In the genomic region with DNA sequence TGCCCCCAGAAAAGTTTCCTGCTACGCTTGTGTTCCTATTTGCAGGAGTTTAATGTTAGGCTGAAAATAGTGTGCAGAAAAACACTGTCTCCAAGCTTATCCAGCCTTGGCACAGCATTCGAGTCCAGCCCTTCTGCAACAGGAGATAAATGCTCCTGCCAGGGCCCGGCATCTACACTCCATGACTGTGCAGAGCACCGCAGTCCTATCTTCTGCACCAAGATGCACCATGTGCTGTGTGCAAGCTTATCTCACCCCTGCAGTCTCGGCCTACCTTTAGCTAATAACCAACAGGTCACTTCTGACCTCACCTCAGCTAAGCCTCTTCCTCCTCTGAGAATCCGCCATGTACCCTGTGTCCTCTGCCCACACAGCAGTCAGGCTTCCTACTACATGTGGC, we compare ENCODE assay signal across 15 mouse cellular contexts. TPM values are rescaled to one million over a fixed set of nuclear protein-coding genes. Genes with fewer than 3 reads are reported as not detected.
A peak's percentile ranks its signal among the peaks of the same experiment; 100 is the strongest.
DNase-seq lines count a peak whose midpoint lies in the region; ATAC-seq and TF ChIP-seq lines count a peak whose summit lies in the region.
"Had no signal": no experiment of that assay in that cellular context is flagged by ENCODE, and none has a peak within 500 bp of the region (broad histone marks: within the 10 kb centered on the region; RNA-seq: fewer than 3 reads in every experiment).

No protein-coding gene starts in this region.

- peaks cover 16% of the 10 kb centered on the region for H3K36me3 ChIP-seq in heart, embryonic 11.5 days (ENCODE audit: control insufficient read depth, insufficient read depth, low read length)
- no peaks in the 10 kb centered on the region for H3K36me3 ChIP-seq in heart, adult 2 months (ENCODE audit: control insufficient read depth, insufficient read depth, low read length)
- H3K36me3 ChIP-seq in intestine, embryonic 16.5 days (ENCODE audit: control insufficient read depth, insufficient read depth, low read length), result peaks cover 7% of the 10 kb centered on the region
- H3K36me3 ChIP-seq in hindbrain, embryonic 16.5 days (ENCODE audit: control insufficient read depth, insufficient read depth, low read length), result peaks cover 23% of the 10 kb centered on the region
- H3K36me3 ChIP-seq in midbrain, embryonic 15.5 days (replicated peaks), result peaks cover 20% of the 10 kb centered on the region; the same call in 1 of the 2 replicates

- TF ChIP-seq POLR2A in heart, adult 2 months (IDR thresholded peaks at IDR 0.05; ENCODE audit: insufficient read depth, low read depth, low read length), result no peak

- intact Hi-C loops in heart, adult 2 months (cut with DNase I), result no loop called here

- peak overlapping the region; percentile 93 for H3K27ac ChIP-seq in heart, embryonic 11.5 days (ENCODE audit: low read depth, low read length)
- no peak overlapping the region; the same call in 1 of the 2 replicates for H3K27ac ChIP-seq in heart, adult 2 months
- H3K27ac ChIP-seq in intestine, embryonic 16.5 days (ENCODE audit: low read length), result no peak overlapping the region
- H3K27ac ChIP-seq in hindbrain, embryonic 16.5 days (ENCODE audit: low read depth, low read length), result no peak overlapping the region
- H3K27ac ChIP-seq in midbrain, embryonic 15.5 days, result no peak overlapping the region

- no peak for TF ChIP-seq CTCF in heart, adult 2 months (IDR thresholded peaks at IDR 0.05)

- no peak overlapping the region for H3K4me3 ChIP-seq in heart, embryonic 11.5 days (ENCODE audit: low read depth, low read length)
- no peak overlapping the region for H3K4me3 ChIP-seq in heart, adult 2 months
- no peak overlapping the region for H3K4me3 ChIP-seq in intestine, embryonic 16.5 days (ENCODE audit: low read length)
- no peak overlapping the region for H3K4me3 ChIP-seq in hindbrain, embryonic 16.5 days (ENCODE audit: low read length)
- H3K4me3 ChIP-seq in midbrain, embryonic 15.5 days, result no peak overlapping the region
- H3K4me3 ChIP-seq: layer of hippocampus, adult 2 months; myocyte had no signal

- H3K9ac ChIP-seq in heart, embryonic 11.5 days (ENCODE audit: low read depth, low read length), result no peak overlapping the region
- no peak overlapping the region for H3K9ac ChIP-seq in heart, adult 2 months (ENCODE audit: low read depth, low read length)
- no peak overlapping the region for H3K9ac ChIP-seq in intestine, embryonic 16.5 days (ENCODE audit: low read depth, low read length)
- no peak overlapping the region for H3K9ac ChIP-seq in hindbrain, embryonic 16.5 days (ENCODE audit: low read depth, low read length)
- no peak overlapping the region for H3K9ac ChIP-seq in midbrain, embryonic 15.5 days

- H3K79me2 ChIP-seq in heart, adult 2 months (replicated peaks; ENCODE audit: control insufficient read depth, insufficient read depth, low read length), result no peaks in the 10 kb centered on the region

- peaks cover 10% of the 10 kb centered on the region for H3K4me1 ChIP-seq in heart, embryonic 11.5 days (ENCODE audit: control insufficient read depth, insufficient read depth, low read length)
- peaks cover 8% of the 10 kb centered on the region for H3K4me1 ChIP-seq in heart, adult 2 months (ENCODE audit: control insufficient read depth, insufficient read depth, low read length)
- peaks cover 13% of the 10 kb centered on the region for H3K4me1 ChIP-seq in intestine, embryonic 16.5 days (ENCODE audit: control insufficient read depth, insufficient read depth, low read length)
- no peaks in the 10 kb centered on the region for H3K4me1 ChIP-seq in hindbrain, embryonic 16.5 days (ENCODE audit: control insufficient read depth, insufficient read depth, low read depth, low read length)
- H3K4me1 ChIP-seq in midbrain, embryonic 15.5 days, result no peaks in the 10 kb centered on the region

- H3K4me2 ChIP-seq in heart, embryonic 11.5 days, result no peak overlapping the region
- no peak overlapping the region for H3K4me2 ChIP-seq in intestine, embryonic 16.5 days (ENCODE audit: low read depth, low read length)
- no peak overlapping the region for H3K4me2 ChIP-seq in hindbrain, embryonic 16.5 days (ENCODE audit: low read length)
- no peak overlapping the region for H3K4me2 ChIP-seq in midbrain, embryonic 15.5 days

- no peak for DNase-seq in heart, adult 2 months
- peak; percentile 88 for DNase-seq in MEL-GATA-1-ER (ENCODE audit: extremely low read depth, low read depth)
- no peak for DNase-seq in urinary bladder, adult 2 months (ENCODE audit: low spot score)
- DNase-seq: adrenal gland, postnatal 14 days; cerebellum, postnatal 10 days had no signal

- TF ChIP-seq EP300 in heart, adult 2 months (IDR thresholded peaks at IDR 0.05; ENCODE audit: insufficient read depth, low read depth, low read length), result no peak

- H3K9me3 ChIP-seq in heart, embryonic 11.5 days (replicated peaks; ENCODE audit: control insufficient read depth, low read length), result no peaks in the 10 kb centered on the region
- H3K9me3 ChIP-seq in intestine, embryonic 16.5 days (ENCODE audit: control insufficient read depth, low read length), result no peaks in the 10 kb centered on the region
- H3K9me3 ChIP-seq in hindbrain, embryonic 16.5 days (ENCODE audit: control insufficient read depth, low read length), result no peaks in the 10 kb centered on the region
- H3K9me3 ChIP-seq in midbrain, embryonic 15.5 days, result no peaks in the 10 kb centered on the region

- H3K27me3 ChIP-seq in heart, embryonic 11.5 days (ENCODE audit: control insufficient read depth, insufficient read depth, low read length), result no peaks in the 10 kb centered on the region
- no peaks in the 10 kb centered on the region for H3K27me3 ChIP-seq in heart, adult 2 months (ENCODE audit: control insufficient read depth, insufficient read depth, low read length)
- H3K27me3 ChIP-seq in intestine, embryonic 16.5 days (replicated peaks; ENCODE audit: control insufficient read depth, insufficient read depth, low read length), result no peaks in the 10 kb centered on the region
- H3K27me3 ChIP-seq in hindbrain, embryonic 16.5 days (replicated peaks; ENCODE audit: control insufficient read depth, insufficient read depth, low read length), result no peaks in the 10 kb centered on the region
- no peaks in the 10 kb centered on the region for H3K27me3 ChIP-seq in midbrain, embryonic 15.5 days (replicated peaks)
- H3K27me3 ChIP-seq: Patski had no signal

- peak; percentile 91 for ATAC-seq in heart, embryonic 11.5 days (replicated peaks; ENCODE audit: insufficient number of reproducible peaks, low FRiP score, low TSS enrichment)
- ATAC-seq in intestine, embryonic 16.5 days, result peak; percentile 68
- ATAC-seq in megakaryocyte-erythroid progenitor cell, adult 5-6 weeks (replicated peaks; ENCODE audit: low FRiP score, low TSS enrichment, poor library complexity, severe bottlenecking), result peak; percentile 92
- no peak for ATAC-seq in hindbrain, embryonic 16.5 days
- no peak for ATAC-seq in midbrain, embryonic 15.5 days (replicated peaks)
- ATAC-seq: Patski had no signal

- 82% methylated on average over 6 of the region's 6 CpGs for WGBS in heart, embryonic 11.5 days (ENCODE audit: insufficient replicate concordance)
- 73% methylated on average over 6 of the region's 6 CpGs for WGBS in heart, adult 2 months
- WGBS in intestine, embryonic 16.5 days, result 89% methylated on average over 6 of the region's 6 CpGs
- WGBS in hindbrain, embryonic 16.5 days, result 95% methylated on average over 6 of the region's 6 CpGs
- 96% methylated on average over 6 of the region's 6 CpGs for WGBS in midbrain, embryonic 15.5 days

RNA-seq across cellular contexts. Expression of gene Mpg, which starts 19.3 kb away (rescaled TPM):
- 22.0 and 22.5 TPM in 2 replicates for polyA plus RNA-seq in heart, embryonic 11.5 days (2014; fragmentation: Nextera tagmentation; extraction: Ambion mirVana)
- 1 to 10 TPM; 5.1 to 6.2 TPM for total RNA-seq in heart, adult 2 months (2021)
- polyA plus RNA-seq in heart, adult 2 months (2012; rRNA removed), result 5.2 and 6.0 TPM in 2 replicates
- 32.6 and 33.8 TPM in 2 replicates for polyA plus RNA-seq in intestine, embryonic 16.5 days (2015; fragmentation: Nextera tagmentation; extraction: Ambion mirVana)
- 11.1 and 18.5 TPM in 2 replicates for total RNA-seq in megakaryocyte-erythroid progenitor cell, adult 5-6 weeks (2014; fragmentation: Nextera tagmentation)
- total RNA-seq in megakaryocyte-erythroid progenitor cell, adult 5-6 weeks (2017), result 8.9 and 10.8 TPM in 2 replicates
- 12.8 and 14.6 TPM in 2 replicates for polyA plus RNA-seq in urinary bladder, adult 2 months (2012; rRNA removed)
- polyA plus RNA-seq in hindbrain, embryonic 16.5 days (2015; fragmentation: Nextera tagmentation; extraction: Ambion mirVana), result 34.7 and 35.0 TPM in 2 replicates
- polyA plus RNA-seq in midbrain, embryonic 15.5 days (2015; fragmentation: Nextera tagmentation; extraction: Ambion mirVana), result 41.2 and 44.1 TPM in 2 replicates

RNA-seq across cellular contexts. Expression of gene Nprl3, which starts 21.9 kb away (rescaled TPM):
- 26.1 and 34.6 TPM in 2 replicates for polyA plus RNA-seq in heart, embryonic 11.5 days (2014; fragmentation: Nextera tagmentation; extraction: Ambion mirVana)
- total RNA-seq in heart, adult 2 months (2021), result 10 to 100 TPM; 27.1 to 27.2 TPM
- 59.5 and 79.9 TPM in 2 replicates for polyA plus RNA-seq in heart, adult 2 months (2012; rRNA removed)
- 28.3 and 34.6 TPM in 2 replicates for polyA plus RNA-seq in intestine, embryonic 16.5 days (2015; fragmentation: Nextera tagmentation; extraction: Ambion mirVana)
- 45.7 and 65.0 TPM in 2 replicates for total RNA-seq in megakaryocyte-erythroid progenitor cell, adult 5-6 weeks (2014; fragmentation: Nextera tagmentation)
- 12.9 and 35.6 TPM in 2 replicates for total RNA-seq in megakaryocyte-erythroid progenitor cell, adult 5-6 weeks (2017)
- polyA plus RNA-seq in urinary bladder, adult 2 months (2012; rRNA removed), result 61.1 and 70.4 TPM in 2 replicates
- 42.6 and 43.9 TPM in 2 replicates for polyA plus RNA-seq in hindbrain, embryonic 16.5 days (2015; fragmentation: Nextera tagmentation; extraction: Ambion mirVana)
- 46.4 and 48.4 TPM in 2 replicates for polyA plus RNA-seq in midbrain, embryonic 15.5 days (2015; fragmentation: Nextera tagmentation; extraction: Ambion mirVana)

RNA-seq across cellular contexts. Expression of gene Rhbdf1, which starts 23.5 kb away (rescaled TPM):
- polyA plus RNA-seq in heart, embryonic 11.5 days (2014; fragmentation: Nextera tagmentation; extraction: Ambion mirVana), result 28.2 and 30.3 TPM in 2 replicates
- 10 to 100 TPM; 22.8 to 23.9 TPM for total RNA-seq in heart, adult 2 months (2021)
- 70.3 and 92.8 TPM in 2 replicates for polyA plus RNA-seq in heart, adult 2 months (2012; rRNA removed)
- polyA plus RNA-seq in intestine, embryonic 16.5 days (2015; fragmentation: Nextera tagmentation; extraction: Ambion mirVana), result 50.3 and 51.5 TPM in 2 replicates
- total RNA-seq in megakaryocyte-erythroid progenitor cell, adult 5-6 weeks (2014; fragmentation: Nextera tagmentation), result 0.87 TPM in 1 of 2 replicates, not detected in the other
- total RNA-seq in megakaryocyte-erythroid progenitor cell, adult 5-6 weeks (2017), result 0.76 TPM in 1 of 2 replicates, not detected in the other
- polyA plus RNA-seq in urinary bladder, adult 2 months (2012; rRNA removed), result 74.1 and 87.8 TPM in 2 replicates
- polyA plus RNA-seq in hindbrain, embryonic 16.5 days (2015; fragmentation: Nextera tagmentation; extraction: Ambion mirVana), result 27.1 and 28.7 TPM in 2 replicates
- 21.3 and 23.8 TPM in 2 replicates for polyA plus RNA-seq in midbrain, embryonic 15.5 days (2015; fragmentation: Nextera tagmentation; extraction: Ambion mirVana)

RNA-seq across cellular contexts. Expression of gene Hba-x, which starts 30.6 kb away (rescaled TPM):
- polyA plus RNA-seq in heart, embryonic 11.5 days (2014; fragmentation: Nextera tagmentation; extraction: Ambion mirVana), result 9,744 and 12,458 TPM in 2 replicates
- total RNA-seq in heart, adult 2 months (2021), result not detected
- not detected in 2 replicates for polyA plus RNA-seq in heart, adult 2 months (2012; rRNA removed)
- 11.6 and 16.4 TPM in 2 replicates for polyA plus RNA-seq in intestine, embryonic 16.5 days (2015; fragmentation: Nextera tagmentation; extraction: Ambion mirVana)
- not detected in 2 replicates for total RNA-seq in megakaryocyte-erythroid progenitor cell, adult 5-6 weeks (2014; fragmentation: Nextera tagmentation)
- total RNA-seq in megakaryocyte-erythroid progenitor cell, adult 5-6 weeks (2017), result not detected in 2 replicates
- polyA plus RNA-seq in urinary bladder, adult 2 months (2012; rRNA removed), result 0.19 TPM in 2 replicates
- polyA plus RNA-seq in hindbrain, embryonic 16.5 days (2015; fragmentation: Nextera tagmentation; extraction: Ambion mirVana), result 4.9 and 16.1 TPM in 2 replicates
- 32.4 and 44.1 TPM in 2 replicates for polyA plus RNA-seq in midbrain, embryonic 15.5 days (2015; fragmentation: Nextera tagmentation; extraction: Ambion mirVana)
- total RNA-seq: adrenal gland, postnatal 14 days; layer of hippocampus, adult 2 months; left cerebral cortex, postnatal 36 days had no signal
- polyA plus RNA-seq: C2C12, myocyte, Patski had no signal

RNA-seq across cellular contexts. Expression of gene Hba-a1, which starts 37.7 kb away (rescaled TPM):
- polyA plus RNA-seq in heart, embryonic 11.5 days (2014; fragmentation: Nextera tagmentation; extraction: Ambion mirVana), result 8,943 and 11,032 TPM in 2 replicates
- total RNA-seq in heart, adult 2 months (2021), result over 10,000 TPM in 1 of 2 experiments, 1,000 to 10,000 TPM in 1; 5,353 to 37,215 TPM
- 3,162 and 34,446 TPM in 2 replicates for polyA plus RNA-seq in heart, adult 2 months (2012; rRNA removed)
- 3,658 and 4,448 TPM in 2 replicates for polyA plus RNA-seq in intestine, embryonic 16.5 days (2015; fragmentation: Nextera tagmentation; extraction: Ambion mirVana)
- 247 and 283 TPM in 2 replicates for total RNA-seq in megakaryocyte-erythroid progenitor cell, adult 5-6 weeks (2014; fragmentation: Nextera tagmentation)
- total RNA-seq in megakaryocyte-erythroid progenitor cell, adult 5-6 weeks (2017), result 19.7 and 99.3 TPM in 2 replicates
- polyA plus RNA-seq in urinary bladder, adult 2 months (2012; rRNA removed), result 62.4 and 76.0 TPM in 2 replicates
- 2,714 and 3,255 TPM in 2 replicates for polyA plus RNA-seq in hindbrain, embryonic 16.5 days (2015; fragmentation: Nextera tagmentation; extraction: Ambion mirVana)
- polyA plus RNA-seq in midbrain, embryonic 15.5 days (2015; fragmentation: Nextera tagmentation; extraction: Ambion mirVana), result 2,454 and 3,091 TPM in 2 replicates
- polyA plus RNA-seq: Patski had no signal

Comparison
In these comparisons a context has a peak if more than half of its experiments do, and no peak if none do; other contexts are left out.
1. ATAC-seq: peak in heart, embryonic 11.5 days (single experiment), intestine, embryonic 16.5 days (single experiment) and megakaryocyte-erythroid progenitor cell, adult 5-6 weeks (single experiment); none in hindbrain, embryonic 16.5 days (single experiment) and midbrain, embryonic 15.5 days (single experiment).